Mouse (Mus musculus): ENCODE results near the gene Smok3b. TPM values are rescaled to one million over a fixed set of nuclear protein-coding genes. Genes with fewer than 3 reads are reported as not detected.
A peak's percentile ranks its signal among the peaks of the same experiment; 100 is the strongest.

Gene Smok3b
- total RNA-seq, 1 experiment: not detected

GRCm38 (mm10) chr5:138083318-138083900 is 62.2 kb downstream of the Smok3b start:
- Histone ChIP-seq H3K4me1 (ENCODE audit: control insufficient read depth in 2 of 2, insufficient read depth in 2 of 2, low read length in 2 of 2, poor library complexity in 1 of 2) (peaks cover 6 to 8% of the 10 kb centered on the region in 2 experiments; a peak in 3 of 4 replicates), H3K27ac (ENCODE audit: insufficient read depth, low read depth, low read length, poor library complexity, severe bottlenecking) (no peak overlapping the region), H3K9me3 (ENCODE audit: control insufficient read depth, insufficient read depth, low read depth, low read length) (no peaks in the 10 kb centered on the region), H3K4me3 (ENCODE audit: insufficient read depth in 1 of 2, low read depth in 1 of 2, low read length in 2 of 2, poor library complexity in 1 of 2, severe bottlenecking in 1 of 2) (no peak overlapping the region), H3K36me3 (ENCODE audit: control insufficient read depth, insufficient read depth, low read length, poor library complexity, severe bottlenecking) (peaks cover 3% of the 10 kb centered on the region; the same call in 1 of the 2 replicates), H3K9ac (ENCODE audit: insufficient read depth, low read depth, low read length, poor library complexity, severe bottlenecking) (no peak overlapping the region)
- in situ Hi-C loops (cut with MboI; ENCODE audit: low sequenced_read_pairs in 2 of 2, unreplicated experiment in 2 of 2): no loop called here
- TF ChIP-seq MAFK (IDR thresholded peaks at IDR 0.05; ENCODE audit: insufficient read depth, low read depth, low read length) (no peak), ZNF384 (IDR thresholded peaks at IDR 0.05; ENCODE audit: low read depth, low read length) (no peak), ZC3H11A (IDR thresholded peaks at IDR 0.05; ENCODE audit: borderline replicate concordance, low read depth, low read length) (no peak), HCFC1 (IDR thresholded peaks at IDR 0.05; ENCODE audit: borderline replicate concordance, insufficient read depth, low read length) (no peak), CHD2 (IDR thresholded peaks at IDR 0.05; ENCODE audit: low read depth, low read length) (no peak)
- DNase-seq (ENCODE audit: low read depth, low spot score): no peak

GRCm38 (mm10) chr5:138083936-138084335 is 62.7 kb downstream of the Smok3b start:
- TF ChIP-seq CHD2 (IDR thresholded peaks at IDR 0.05; ENCODE audit: low read depth, low read length): no peak
- no peak for TF ChIP-seq ZNF384 (IDR thresholded peaks at IDR 0.05; ENCODE audit: low read depth, low read length)
- no peak for TF ChIP-seq MAFK (IDR thresholded peaks at IDR 0.05; ENCODE audit: insufficient read depth, low read depth, low read length)
- TF ChIP-seq ZC3H11A (IDR thresholded peaks at IDR 0.05; ENCODE audit: borderline replicate concordance, low read depth, low read length): no peak
- no peak for TF ChIP-seq HCFC1 (IDR thresholded peaks at IDR 0.05; ENCODE audit: borderline replicate concordance, insufficient read depth, low read length)
- no peak overlapping the region for H3K9ac ChIP-seq (ENCODE audit: insufficient read depth, low read depth, low read length, poor library complexity, severe bottlenecking)

DNA sequence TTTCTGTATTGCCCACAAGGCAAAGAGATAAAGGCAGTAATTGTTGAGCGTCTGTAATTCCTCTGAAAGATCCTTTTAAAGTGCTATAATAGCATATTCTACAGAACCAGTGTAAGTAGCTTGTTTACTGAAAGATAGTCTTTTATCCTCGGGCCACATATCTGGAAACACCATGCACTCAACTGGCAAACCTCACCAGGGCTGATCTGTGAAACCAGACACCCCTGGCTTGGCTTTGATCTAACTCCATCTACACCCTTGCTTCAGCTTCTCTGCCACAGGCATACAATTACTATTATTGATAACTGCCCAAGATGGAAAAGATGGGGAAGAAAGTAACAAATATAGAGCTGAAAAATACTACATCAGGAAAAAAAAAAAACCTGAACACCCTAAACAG is 63.3 kb downstream of the Smok3b start:
- no peak for TF ChIP-seq MAFK (IDR thresholded peaks at IDR 0.05; ENCODE audit: insufficient read depth, low read depth, low read length)
- TF ChIP-seq ZC3H11A (IDR thresholded peaks at IDR 0.05; ENCODE audit: borderline replicate concordance, low read depth, low read length): no peak
- TF ChIP-seq HCFC1 (IDR thresholded peaks at IDR 0.05; ENCODE audit: borderline replicate concordance, insufficient read depth, low read length): no peak
- no peak for TF ChIP-seq CHD2 (IDR thresholded peaks at IDR 0.05; ENCODE audit: low read depth, low read length)
- no peak for TF ChIP-seq ZNF384 (IDR thresholded peaks at IDR 0.05; ENCODE audit: low read depth, low read length)
- no peaks in the 10 kb centered on the region for H3K9me3 ChIP-seq (ENCODE audit: control insufficient read depth, insufficient read depth, low read depth, low read length)
- peaks cover 3% of the 10 kb centered on the region; the same call in 1 of the 2 replicates for H3K36me3 ChIP-seq (ENCODE audit: control insufficient read depth, insufficient read depth, low read length, poor library complexity, severe bottlenecking)
- no peak overlapping the region for H3K9ac ChIP-seq (ENCODE audit: insufficient read depth, low read depth, low read length, poor library complexity, severe bottlenecking)
- no peak for DNase-seq (ENCODE audit: low read depth, low spot score)
- H3K4me1 ChIP-seq (ENCODE audit: control insufficient read depth in 2 of 2, insufficient read depth in 2 of 2, low read length in 2 of 2, poor library complexity in 1 of 2): peaks cover 6 to 12% of the 10 kb centered on the region in 2 experiments
- peak overlapping the region in 1 of 2 experiments; percentile 99; a peak in 2 of 4 replicates for H3K4me3 ChIP-seq (ENCODE audit: insufficient read depth in 1 of 2, low read depth in 1 of 2, low read length in 2 of 2, poor library complexity in 1 of 2, severe bottlenecking in 1 of 2)
- in situ Hi-C loops (cut with MboI; ENCODE audit: low sequenced_read_pairs in 2 of 2, unreplicated experiment in 2 of 2): no loop called here
- H3K27ac ChIP-seq (ENCODE audit: insufficient read depth, low read depth, low read length, poor library complexity, severe bottlenecking): no peak overlapping the region

More at GRCm38 (mm10) chr5:138083936-138084335, 62.7 kb downstream of the Smok3b start:
- DNase-seq (ENCODE audit: low read depth, low spot score): no peak
- H3K9me3 ChIP-seq (ENCODE audit: control insufficient read depth, insufficient read depth, low read depth, low read length): no peaks in the 10 kb centered on the region
- in situ Hi-C loops (cut with MboI; ENCODE audit: low sequenced_read_pairs in 2 of 2, unreplicated experiment in 2 of 2): no loop called here
- no peak overlapping the region for H3K4me3 ChIP-seq (ENCODE audit: insufficient read depth in 1 of 2, low read depth in 1 of 2, low read length in 2 of 2, poor library complexity in 1 of 2, severe bottlenecking in 1 of 2)
- no peak overlapping the region for H3K27ac ChIP-seq (ENCODE audit: insufficient read depth, low read depth, low read length, poor library complexity, severe bottlenecking)
- peaks cover 3% of the 10 kb centered on the region; the same call in 1 of the 2 replicates for H3K36me3 ChIP-seq (ENCODE audit: control insufficient read depth, insufficient read depth, low read length, poor library complexity, severe bottlenecking)
- H3K4me1 ChIP-seq (ENCODE audit: control insufficient read depth in 2 of 2, insufficient read depth in 2 of 2, low read length in 2 of 2, poor library complexity in 1 of 2): peaks cover 6 to 8% of the 10 kb centered on the region in 2 experiments; a peak in 3 of 4 replicates

GRCm38 (mm10) chr5:138084996-138085395 is 63.8 kb downstream of the Smok3b start, which contains the start of gene Zkscan1:
Zkscan1 (plus strand) TSS chr5:138085084.
- in situ Hi-C loops (cut with MboI; ENCODE audit: low sequenced_read_pairs in 2 of 2, unreplicated experiment in 2 of 2): no loop called here
- H3K36me3 ChIP-seq (ENCODE audit: control insufficient read depth, insufficient read depth, low read length, poor library complexity, severe bottlenecking): peaks cover 3% of the 10 kb centered on the region; the same call in 1 of the 2 replicates
- TF ChIP-seq CHD2 (IDR thresholded peaks at IDR 0.05; ENCODE audit: low read depth, low read length) (no peak), HCFC1 (IDR thresholded peaks at IDR 0.05; ENCODE audit: borderline replicate concordance, insufficient read depth, low read length) (peak; percentile 78; the same call in 1 of the 2 replicates), ZNF384 (IDR thresholded peaks at IDR 0.05; ENCODE audit: low read depth, low read length) (no peak), ZC3H11A (IDR thresholded peaks at IDR 0.05; ENCODE audit: borderline replicate concordance, low read depth, low read length) (no peak), MAFK (IDR thresholded peaks at IDR 0.05; ENCODE audit: insufficient read depth, low read depth, low read length) (no peak)
- H3K4me1 ChIP-seq (ENCODE audit: control insufficient read depth in 2 of 2, insufficient read depth in 2 of 2, low read length in 2 of 2, poor library complexity in 1 of 2): peaks cover 6 to 13% of the 10 kb centered on the region in 2 experiments
- peak within 1 kb of the TSS; percentile 49; the same call in 1 of the 2 replicates for H3K27ac ChIP-seq (ENCODE audit: insufficient read depth, low read depth, low read length, poor library complexity, severe bottlenecking)
- H3K9ac ChIP-seq (ENCODE audit: insufficient read depth, low read depth, low read length, poor library complexity, severe bottlenecking): peak within 1 kb of the TSS; percentile 97
- H3K9me3 ChIP-seq (ENCODE audit: control insufficient read depth, insufficient read depth, low read depth, low read length): no peaks in the 10 kb centered on the region
- peak; percentile 76 for DNase-seq (ENCODE audit: low read depth, low spot score)
- H3K4me3 ChIP-seq (ENCODE audit: insufficient read depth in 1 of 2, low read depth in 1 of 2, low read length in 2 of 2, poor library complexity in 1 of 2, severe bottlenecking in 1 of 2): peak within 1 kb of the TSS; percentile 95 to 99
